Mouse (Mus musculus) layer of hippocampus, postnatal 25 days (tissue): ENCODE measurements at regions not wholly inside any gene's neighbourhood (a gene's known extent, or its start where the extent isn't known, plus 50 kb on each side); places are given as distances from the start of the nearest gene placed in this dataset.

Experiments used
- DNase-seq, 2 experiments: peaks; one replicate each; pipeline ENCODE4 v3.0.0; 2022; ENCODE audit warnings: mixed read lengths in 2 of 2, low spot score in 1 of 2; ENCODE audit errors: extremely low spot score in 1 of 2

DNA sequence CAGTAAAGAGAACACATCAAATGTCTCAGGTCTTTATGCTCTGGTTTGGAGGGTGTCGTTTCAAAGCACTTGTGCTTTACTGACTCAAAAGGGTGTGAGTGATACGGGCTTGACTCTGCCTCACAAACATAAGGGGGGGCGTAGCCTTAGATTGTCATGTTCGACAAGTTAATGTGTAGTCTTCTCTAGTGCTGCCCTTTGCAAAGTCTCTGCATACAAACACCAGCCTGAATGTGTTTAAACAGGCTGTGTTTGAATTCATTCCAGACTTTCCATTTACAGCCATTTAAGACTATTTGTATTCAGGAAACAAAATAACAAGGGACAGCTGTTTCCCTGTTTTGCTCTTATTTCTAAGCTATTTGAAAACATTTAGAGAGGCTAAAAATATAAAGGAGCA is 200.4 kb upstream of the Robo2 start:
- no peak for DNase-seq

DNA sequence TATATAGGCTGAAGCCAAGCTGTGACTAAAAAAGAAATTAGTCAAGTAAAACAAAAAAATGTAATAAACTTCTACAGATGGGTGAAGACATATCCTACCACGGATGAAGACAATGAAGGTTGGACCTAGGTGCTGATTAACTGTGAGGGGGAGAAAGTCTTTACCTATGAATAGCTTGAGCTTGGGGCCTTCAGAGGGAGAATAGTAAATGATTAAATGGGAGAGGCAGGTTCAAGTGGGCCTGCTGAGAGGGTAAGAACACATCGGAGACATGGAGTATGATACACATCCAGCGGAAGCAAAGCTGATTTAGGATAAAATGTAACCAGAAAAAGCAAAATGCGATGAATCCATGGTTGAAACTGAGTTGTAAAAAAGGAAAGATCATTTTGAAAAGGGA is 197.9 kb upstream of the Robo2 start:
- DNase-seq = no peak

DNA sequence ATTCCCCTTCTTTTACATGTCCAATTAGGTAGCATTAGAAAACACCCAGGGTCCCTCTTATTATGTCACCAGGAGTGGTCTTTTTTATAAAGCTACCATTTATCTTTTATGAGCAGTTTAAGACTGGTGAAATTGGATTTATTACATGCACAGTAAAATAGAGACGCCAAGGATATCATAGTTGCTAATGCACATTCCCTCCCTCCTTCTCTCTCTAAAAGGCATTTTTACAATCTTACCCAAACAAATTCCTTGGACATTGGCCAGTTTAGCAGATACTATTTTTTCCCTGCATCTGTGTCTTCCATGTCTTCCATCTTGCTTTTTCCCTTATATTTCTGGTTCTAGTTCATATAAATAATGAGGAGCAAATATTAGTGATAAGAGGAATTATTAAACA is 186.7 kb upstream of the Robo2 start:
- DNase-seq = no peak

DNA sequence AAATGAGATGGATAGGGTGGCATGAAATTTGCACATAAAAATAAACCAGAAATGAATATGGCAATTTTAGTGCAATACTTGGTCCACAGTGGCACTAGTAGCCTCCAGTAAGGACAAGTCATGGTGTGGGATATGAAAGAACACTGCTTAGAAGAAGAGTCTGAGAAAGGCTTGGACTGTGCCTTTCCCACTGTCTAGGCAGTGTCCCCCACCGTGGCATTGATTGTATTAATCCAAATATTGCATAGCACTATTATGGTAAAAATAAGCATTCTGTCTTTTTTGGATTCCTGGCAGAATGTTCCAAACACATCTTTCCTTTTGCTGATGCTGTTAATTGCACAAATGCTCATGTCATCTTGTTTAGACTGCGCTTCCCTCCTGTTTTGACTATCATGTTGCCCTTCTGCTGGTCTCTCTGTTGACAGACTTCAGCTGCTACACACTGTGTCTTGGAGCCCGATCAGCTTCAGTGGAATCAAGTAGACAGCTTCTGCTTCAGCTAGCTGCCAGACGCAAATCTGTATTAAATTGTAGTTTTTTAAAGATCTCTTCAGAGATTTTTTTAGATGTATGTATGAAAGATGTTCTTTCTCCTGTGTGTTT is 186.2 kb upstream of the Robo2 start:
- no peak for DNase-seq

DNA sequence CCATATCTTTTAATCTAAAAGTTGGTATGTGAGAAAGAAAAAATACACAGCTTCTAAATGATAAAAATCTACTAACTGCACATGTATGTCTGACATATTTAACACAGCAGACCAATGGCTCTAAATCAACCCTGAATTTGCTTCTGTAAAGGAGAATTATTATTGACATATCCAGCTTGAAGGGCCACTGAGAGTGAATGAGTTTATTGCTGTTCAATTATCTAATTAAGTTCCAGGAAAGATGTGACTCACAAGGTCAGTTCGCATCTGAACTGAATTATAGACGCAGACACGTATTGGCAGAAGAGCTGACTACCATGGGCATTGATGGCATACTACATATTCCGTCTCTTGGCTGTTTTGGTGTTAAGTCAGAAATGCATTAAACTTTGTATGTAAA is 180.3 kb upstream of the Robo2 start:
- no peak for DNase-seq

DNA sequence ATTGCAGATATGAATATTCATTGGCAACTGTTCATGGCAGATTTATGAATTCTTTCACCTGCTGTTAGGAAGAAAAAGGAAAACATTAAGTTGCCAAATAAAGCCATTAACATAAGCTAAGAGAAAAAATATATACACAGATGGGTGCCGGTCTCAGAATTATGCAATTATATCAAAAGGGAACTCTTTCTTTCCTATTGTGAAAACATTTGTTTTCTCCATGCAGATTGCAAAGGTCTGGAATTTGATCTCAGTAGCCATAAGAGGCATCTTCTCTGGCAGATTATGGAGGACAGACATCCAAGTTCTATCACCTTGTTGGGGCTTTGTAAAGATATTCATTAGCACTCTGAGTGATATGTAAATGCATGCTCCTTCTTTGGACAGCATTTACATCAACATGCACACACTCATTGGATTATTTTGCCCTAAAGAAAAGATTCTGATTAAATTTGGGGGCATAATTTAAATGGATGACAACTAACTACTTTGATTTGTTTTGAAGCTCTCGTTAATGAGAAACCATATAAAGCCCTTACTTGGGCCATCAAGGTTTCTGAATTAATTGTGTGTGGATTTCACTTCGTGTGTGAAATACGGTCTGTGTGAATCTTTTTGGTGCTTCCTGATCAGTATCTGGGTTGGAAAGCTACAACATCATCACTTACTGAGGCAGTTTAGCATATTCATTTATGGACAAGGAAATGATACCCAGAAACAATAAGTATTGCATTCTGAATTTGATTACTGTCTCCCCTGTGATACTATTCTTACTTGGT is 171.2 kb upstream of the Robo2 start:
- DNase-seq = no peak

DNA sequence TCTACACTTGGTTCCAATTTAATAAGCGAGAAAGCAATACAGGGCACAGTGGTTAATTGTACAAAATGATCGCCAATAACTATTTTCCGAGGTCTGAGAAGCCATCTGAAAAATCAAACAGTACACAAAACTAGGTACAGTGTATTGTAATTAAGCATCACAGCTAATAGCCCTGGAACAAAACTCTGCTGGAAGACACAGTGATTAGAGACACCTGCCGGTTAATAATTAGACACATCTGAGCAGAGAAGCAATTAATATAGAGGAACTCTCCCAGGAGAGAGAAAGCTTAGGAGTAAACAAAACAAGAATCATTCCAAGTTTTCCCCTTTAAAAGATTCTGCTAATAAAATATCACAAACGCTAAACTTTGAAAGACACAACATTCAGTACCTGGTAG is 136.7 kb upstream of the Robo2 start:
- no peak for DNase-seq

DNA sequence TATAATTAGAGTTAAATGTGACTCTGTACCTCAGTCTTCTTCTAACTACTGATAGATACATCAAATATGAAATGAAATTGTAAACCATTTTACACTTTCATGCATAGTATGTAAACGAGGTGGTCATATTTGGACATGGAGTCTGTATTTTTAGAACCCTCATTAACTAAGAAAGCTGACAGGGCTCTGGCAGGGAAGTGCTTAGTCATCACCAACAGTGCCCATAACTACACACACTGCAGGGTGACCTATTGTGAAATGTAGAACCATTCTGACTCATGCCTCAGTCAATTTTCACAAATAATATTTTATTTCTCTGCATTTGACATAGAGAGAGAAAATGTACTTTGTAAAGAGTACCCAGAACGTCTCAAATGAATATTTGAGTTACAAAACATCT is 118.9 kb upstream of the Robo2 start:
- DNase-seq = no peak

DNA sequence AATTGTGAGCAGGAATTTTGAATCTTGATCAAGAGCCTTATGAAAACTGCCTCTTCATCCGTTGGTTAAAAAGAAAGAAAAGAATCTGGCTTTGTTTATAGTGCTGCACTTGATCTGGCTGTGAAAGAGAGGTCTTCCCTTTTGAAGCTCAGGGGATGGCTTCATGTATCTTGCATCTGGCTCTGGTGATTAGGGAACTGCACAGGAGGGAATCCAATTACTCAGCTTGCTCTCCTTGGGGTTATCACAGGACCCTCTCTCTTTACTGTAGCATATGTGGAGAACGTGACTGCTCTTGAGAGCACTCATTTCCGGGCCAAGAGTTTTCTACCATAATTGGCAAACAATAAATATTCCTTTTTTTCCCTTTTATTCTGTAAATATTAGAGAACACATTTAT is 116.6 kb upstream of the Robo2 start:
- DNase-seq = no peak

DNA sequence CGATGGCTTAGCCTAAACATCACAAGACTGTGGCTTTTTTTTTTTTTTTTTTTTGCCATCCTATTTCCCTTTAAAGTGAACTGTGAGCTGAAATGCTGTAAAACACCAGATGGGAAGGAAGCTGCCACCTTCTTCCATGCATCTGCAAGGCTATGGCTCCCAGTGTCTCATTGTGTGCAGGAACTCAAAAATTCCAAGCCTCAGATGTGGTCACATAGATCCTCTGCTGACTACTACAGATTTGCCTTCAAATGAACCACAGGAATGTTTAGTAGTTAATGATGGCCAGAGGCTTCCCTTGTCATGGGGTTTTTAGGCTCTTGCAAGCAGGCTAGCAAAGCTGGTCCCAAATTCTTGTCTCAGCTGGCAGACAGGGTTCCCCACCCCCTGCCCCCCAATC is 114.9 kb upstream of the Robo2 start:
- DNase-seq = no peak

DNA sequence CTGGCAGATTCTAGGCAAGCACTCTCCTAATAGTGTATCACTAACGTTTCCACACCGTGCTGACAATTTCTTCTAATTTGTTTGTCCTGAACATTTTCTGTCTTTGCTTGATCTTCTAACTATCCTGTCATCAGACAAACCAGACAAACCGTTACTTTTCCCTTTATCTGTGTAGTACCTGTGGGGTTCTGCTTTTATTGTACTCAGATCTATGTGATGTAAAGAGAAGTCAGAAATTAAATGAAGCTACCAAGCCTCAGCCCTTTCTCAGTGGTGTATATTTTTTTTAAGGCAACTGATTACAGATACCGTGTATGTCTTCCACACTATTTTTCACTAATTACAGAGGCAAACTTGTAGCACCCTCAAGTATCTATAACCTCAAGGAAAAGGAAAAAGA is 108.9 kb upstream of the Robo2 start:
- DNase-seq = no peak

DNA sequence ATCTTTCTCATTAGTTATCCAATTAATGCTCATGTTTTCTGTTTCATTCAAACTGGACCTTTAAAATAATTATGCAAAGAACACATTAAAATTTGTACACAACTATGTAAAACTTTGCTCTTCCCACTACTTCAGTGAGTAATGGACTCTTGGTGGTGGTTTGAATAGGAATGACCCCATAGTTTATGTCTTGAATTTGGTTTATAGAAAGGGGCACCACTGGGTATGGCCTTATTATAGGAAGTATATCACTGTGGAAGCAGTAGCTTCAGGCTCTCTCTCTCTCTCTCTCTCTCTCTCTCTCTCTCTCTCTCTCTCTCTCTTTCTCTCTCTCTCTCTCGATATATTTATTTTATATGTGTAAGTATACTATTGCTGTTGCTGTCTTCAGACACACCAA is 106.3 kb upstream of the Robo2 start:
- DNase-seq = no peak

DNA sequence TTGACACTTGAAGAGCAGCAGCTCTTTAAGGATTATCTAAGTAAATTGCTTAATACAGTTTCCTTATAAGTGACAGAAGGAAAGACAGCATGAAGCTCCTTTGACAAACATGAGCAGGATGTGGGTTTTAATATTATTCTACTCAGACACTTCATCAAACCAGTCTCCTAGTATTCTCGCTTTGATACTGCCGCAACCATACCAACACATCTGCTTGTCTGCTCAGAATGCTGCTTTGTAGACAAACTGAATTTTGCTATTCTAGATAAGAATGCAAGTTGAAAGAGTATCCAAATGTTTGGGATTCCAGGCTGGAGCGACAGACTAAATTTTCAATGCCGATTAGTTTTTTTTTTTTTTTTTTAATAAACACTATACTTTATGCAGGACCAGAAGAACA is 105.7 kb upstream of the Robo2 start:
- no peak for DNase-seq

DNA sequence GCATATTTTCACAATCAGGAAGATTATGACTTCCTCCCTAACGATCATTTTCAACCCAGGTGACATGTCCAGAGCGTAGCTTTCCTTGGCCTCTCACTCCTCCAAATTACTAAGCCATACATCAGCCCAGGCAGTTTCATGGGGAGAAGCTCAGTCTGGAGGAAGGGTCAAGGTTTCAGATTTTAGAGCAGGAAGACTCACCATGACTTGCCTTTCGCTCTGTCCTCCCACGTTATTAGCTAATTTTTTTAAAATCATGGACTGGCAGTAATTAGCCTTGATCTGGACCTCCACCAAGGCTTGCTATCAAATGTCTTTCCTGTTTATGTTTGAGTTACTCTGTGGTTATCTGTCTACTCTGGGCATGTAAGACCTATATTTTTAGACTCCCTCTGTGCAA is 102.9 kb upstream of the Robo2 start:
- no peak for DNase-seq

DNA sequence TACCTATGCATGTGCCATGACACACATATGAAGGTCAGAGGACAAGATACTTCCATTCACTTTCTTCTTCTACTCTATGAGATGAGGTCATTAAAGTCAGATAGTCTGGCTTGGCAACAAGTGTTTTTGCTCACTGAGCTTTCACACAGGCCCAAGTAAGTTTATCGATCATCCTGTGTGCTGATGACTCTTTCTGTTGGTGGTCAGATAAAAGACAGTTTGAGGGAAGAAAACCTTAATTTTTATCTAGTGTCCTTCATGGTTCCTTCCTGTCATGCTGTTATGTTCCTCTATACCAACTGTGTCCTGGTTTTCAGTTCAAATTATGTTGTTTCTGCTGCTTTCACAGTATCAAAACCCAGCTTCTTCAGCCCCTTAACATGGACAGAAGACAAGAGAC is 98.8 kb upstream of the Robo2 start:
- no peak for DNase-seq

DNA sequence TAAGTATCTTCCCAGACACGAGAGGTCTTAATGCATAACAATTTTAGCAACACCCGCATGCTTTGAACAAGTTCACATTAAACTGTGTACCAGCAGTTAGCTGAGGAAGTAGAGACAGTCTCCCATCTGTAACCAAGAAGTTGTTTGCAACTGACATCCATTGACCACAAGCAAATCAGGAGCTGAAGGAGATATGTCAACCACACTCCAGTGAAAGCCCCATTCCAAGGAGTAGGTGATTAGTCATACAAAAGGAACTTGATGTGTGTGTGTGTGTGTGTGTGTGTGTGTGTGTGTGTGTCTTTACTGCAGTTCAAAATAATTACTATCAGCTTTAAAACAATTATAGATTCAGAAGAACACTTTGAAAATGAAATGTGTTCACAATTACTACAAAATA is 97.9 kb upstream of the Robo2 start:
- no peak for DNase-seq

DNA sequence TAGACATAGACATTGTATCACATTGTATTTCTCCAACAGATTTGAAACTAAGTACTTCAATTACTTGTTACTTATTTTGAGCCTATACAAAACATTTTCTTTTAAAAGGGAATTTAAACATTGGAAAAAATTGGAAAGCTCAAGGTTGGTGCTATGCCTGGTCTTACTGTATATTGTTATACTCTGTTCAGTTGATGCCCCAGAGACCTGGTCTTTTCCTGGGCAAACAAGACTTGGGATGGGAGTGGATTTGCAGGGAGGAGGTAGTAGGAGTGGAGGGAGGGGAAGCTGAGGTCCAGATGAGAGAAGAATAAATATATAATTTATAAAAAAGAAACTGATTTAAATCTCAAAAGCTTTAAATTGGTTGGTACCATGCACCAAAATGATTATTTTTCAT is 95.1 kb upstream of the Robo2 start:
- no peak for DNase-seq

DNA sequence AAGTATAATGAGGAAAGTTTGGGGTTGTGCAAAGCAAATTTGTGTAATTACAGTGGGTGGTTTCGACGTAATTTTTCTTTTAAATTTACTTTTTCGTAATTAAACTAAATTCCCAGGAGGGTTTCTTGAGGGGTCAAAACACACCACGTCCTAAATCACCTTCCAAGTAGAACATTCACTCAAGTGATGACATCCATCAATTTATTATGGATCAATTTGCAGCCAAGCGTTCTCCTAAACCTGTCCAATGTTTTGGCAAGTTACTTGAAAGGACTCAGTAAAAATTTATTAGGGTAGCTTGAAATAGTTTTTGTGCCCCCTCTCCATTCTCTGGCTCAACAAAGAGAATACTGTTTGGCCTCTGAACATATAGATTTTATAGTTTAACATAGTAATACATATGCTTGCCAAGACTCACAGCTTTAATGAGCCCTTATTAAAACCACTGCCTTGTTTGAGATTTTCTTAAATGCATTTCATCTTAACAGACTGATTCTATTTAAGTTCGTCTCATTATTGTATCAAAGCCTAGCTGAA is 94.6 kb upstream of the Robo2 start:
- no peak for DNase-seq

DNA sequence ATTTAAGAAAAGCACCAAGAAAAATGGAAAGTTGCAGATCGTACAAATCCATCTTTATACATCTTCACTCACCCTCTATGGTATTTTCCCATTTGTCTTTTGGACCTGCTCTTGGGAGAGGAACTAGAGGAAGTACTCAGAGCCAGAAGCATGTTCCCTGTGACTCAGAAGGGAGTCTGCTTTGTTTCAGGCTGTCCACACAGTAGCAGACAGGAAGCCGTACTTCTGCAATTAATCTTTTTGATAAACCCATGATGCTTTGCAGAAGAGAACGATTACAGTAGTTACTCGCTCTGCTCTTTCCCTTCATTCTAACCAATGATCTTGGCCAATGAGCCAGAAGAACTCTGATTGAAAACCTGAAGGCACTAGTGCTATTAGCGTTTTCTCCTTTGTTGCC is 92.8 kb upstream of the Robo2 start:
- no peak for DNase-seq

DNA sequence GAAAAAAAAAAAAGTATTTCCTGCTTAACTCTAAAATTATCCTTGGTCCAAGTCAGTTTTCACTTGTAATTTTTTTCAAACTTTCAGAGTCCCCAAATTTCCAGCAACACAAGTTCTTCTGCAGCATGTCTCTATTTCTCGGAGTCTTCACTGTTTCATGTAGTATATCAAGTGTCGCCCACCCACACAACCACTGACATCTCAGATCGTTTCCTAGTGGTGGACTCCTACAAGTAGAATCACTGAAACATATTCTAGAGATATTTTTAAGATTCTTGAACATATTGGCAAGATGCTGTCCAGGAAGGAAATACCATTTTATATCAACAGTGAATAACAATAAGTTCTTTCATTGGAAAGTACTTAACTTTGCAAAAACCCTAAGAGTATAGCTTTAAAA is 89.1 kb upstream of the Robo2 start:
- DNase-seq = no peak

DNA sequence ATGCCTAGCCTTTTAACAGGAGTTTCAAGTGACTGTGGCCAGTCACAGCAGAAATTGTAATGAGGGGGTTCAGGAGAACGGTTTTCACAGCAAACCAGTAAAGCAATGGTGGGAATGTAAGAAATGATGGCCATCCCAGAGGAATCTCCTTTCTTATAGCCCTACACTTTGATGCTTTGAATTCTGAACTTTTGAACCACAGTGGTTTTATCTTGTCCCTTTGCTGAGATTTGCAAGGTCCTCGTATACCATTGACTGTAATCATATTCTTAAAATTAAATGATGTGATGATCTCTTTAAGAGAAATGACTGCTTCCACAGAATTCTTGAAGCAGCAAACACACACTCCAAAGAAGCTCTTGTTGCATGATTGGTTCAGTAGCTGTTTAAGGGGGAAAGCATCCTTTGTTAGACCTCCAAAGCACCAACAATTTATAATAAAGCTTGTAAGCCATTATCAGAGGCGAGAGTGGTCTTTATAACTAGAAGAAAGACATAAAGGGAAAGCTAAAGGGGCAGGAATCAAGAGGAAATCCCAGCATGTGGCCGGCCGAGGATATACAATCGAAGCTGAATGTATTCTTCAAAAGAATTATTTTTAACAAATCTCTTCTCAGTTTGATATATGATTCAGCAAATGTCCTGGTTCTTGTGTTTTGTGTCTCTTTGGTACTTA is 56.3 kb upstream of the Robo2 start:
- no peak for DNase-seq

DNA sequence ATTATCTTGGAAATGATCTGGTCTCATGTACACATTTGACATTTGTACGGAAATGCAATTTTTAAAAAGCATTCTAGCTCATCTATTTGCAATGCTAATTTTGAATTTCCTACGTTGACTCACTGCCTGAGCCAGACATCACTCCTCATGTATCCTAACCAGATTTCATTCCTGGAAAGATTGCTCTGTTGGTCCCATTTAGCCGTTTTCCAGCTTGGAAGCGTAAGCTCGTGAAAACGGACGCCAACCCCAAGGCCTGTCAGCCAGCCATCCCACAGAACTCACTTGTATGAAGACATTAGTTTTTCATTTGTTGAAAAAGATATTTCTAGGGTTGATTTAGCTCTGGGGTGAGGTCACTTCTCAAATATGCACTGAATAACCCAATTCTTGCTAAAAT is 55.5 kb upstream of the Robo2 start:
- DNase-seq = no peak
